Mouse (Mus musculus) embryonic facial prominence, embryonic 11.5 days (tissue): ENCODE results near the gene Rerg. TPM values are rescaled to one million over a fixed set of nuclear protein-coding genes. Genes with fewer than 3 reads are reported as not detected.
A peak's percentile ranks its signal among the peaks of the same experiment; 100 is the strongest.

ENCODE experiments used
- ATAC-seq: fragments of 200-750 bp; cut with Nextera tagmentation; replicated peaks from 2 replicates; pipeline ENCODE4 v1.8.0; 2017; ENCODE audit warnings: low read depth; ENCODE audit not compliant: insufficient number of reproducible peaks, low FRiP score, low TSS enrichment
- DNase-seq: peaks from one replicate; pipeline ENCODE4 v3.0.0-alpha.2; 2015; ENCODE audit warnings: low spot score
- H3K27ac ChIP-seq: fragments of 300-500 bp; sonication (generic); replicated peaks from 2 replicates; pipeline ENCODE4 v1.5.1; 2014; ENCODE audit warnings: mild to moderate bottlenecking, low read depth, low read length, control low read depth
- H3K27me3 ChIP-seq: fragments of 300-500 bp; sonication (generic); 2 replicates; pipeline ENCODE4 v1.6.1; 2014; ENCODE audit warnings: mild to moderate bottlenecking, low read length, moderate library complexity, mixed read lengths; ENCODE audit not compliant: control insufficient read depth, insufficient read depth
- H3K36me3 ChIP-seq: fragments of 300-500 bp; sonication (generic); replicated peaks from 2 replicates; pipeline ENCODE4 v1.6.1; 2014; ENCODE audit warnings: low read depth, mild to moderate bottlenecking, low read length, moderate library complexity, mixed read lengths; ENCODE audit not compliant: control insufficient read depth, insufficient read depth
- H3K4me1 ChIP-seq: fragments of 300-500 bp; sonication (generic); 2 replicates; pipeline ENCODE4 v1.6.1; 2014; ENCODE audit warnings: low read length, mixed read lengths; ENCODE audit not compliant: control insufficient read depth, insufficient read depth
- H3K4me2 ChIP-seq: fragments of 300-500 bp; sonication (generic); 2 replicates; pipeline ENCODE4 v1.6.1; 2014; ENCODE audit warnings: low read depth, mild to moderate bottlenecking, control low read depth, low read length, moderate library complexity
- H3K4me3 ChIP-seq: fragments of 300-500 bp; sonication (generic); 2 replicates; pipeline ENCODE4 v1.5.1; 2014; ENCODE audit warnings: low read depth, low read length, control low read depth
- H3K9ac ChIP-seq: fragments of 300-500 bp; sonication (generic); replicated peaks from 2 replicates; pipeline ENCODE4 v1.6.1; 2014; ENCODE audit warnings: mild to moderate bottlenecking, control low read depth, low read length
- H3K9me3 ChIP-seq: fragments of 300-500 bp; sonication (generic); replicated peaks from 2 replicates; pipeline ENCODE4 v1.6.1; 2016; ENCODE audit warnings: mild to moderate bottlenecking, low read length, inconsistent platforms, mixed read lengths; ENCODE audit not compliant: control insufficient read depth
- WGBS: fragments of 180-500 bp; shearing (Covaris S2); extraction: QIAGEN DNeasy Blood & Tissue Kit; methylation state at CpG from one replicate; pipeline ENCODE4 v1.1.7; 2014; 5-methylcytosine and 5-hydroxymethylcytosine counted together
- polyA plus RNA-seq: library from polyadenylated mRNA; unstranded; fragments of >200 nt; fragmentation: Nextera tagmentation; extraction: Ambion mirVana; gene quantifications from 2 replicates; pipeline ENCODE4 v1.2.1, GENCODE M21; 2014

The Rerg gene
- polyA plus RNA-seq, 1 experiment from 2014 or later, result 7.6 TPM

DNA sequence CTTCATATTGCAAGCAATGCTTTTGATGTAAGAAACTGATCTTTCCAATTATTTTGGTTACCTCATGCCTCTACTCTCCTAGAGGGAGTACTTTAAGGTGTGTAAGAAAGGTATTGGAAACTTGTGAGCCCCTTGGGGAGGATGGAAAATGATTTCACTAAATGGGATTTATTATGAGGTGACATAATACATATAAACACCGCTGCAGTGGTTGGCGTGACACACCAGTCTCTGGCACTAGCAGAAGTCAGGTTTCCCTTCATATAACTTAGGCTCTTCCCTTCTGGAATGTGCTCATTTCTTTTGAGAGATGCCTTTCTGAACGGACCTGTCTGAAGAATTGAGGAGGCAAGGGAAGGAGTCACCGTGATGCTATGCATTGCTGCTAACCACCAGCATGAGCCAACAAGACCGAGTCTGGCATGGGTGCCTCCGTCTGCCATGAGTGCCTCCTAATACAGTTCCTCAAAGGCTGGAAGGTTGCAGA, 139.6 kb downstream of the Rerg start:
- no peak overlapping the region for H3K4me3 ChIP-seq
- no peaks in the 10 kb centered on the region for H3K36me3 ChIP-seq
- ATAC-seq, result no peak
- H3K4me2 ChIP-seq, result no peak overlapping the region
- H3K27me3 ChIP-seq, result no peaks in the 10 kb centered on the region
- WGBS, result 73% methylated on average over 6 of the region's 6 CpGs
- H3K27ac ChIP-seq, result no peak overlapping the region
- H3K9me3 ChIP-seq, result no peaks in the 10 kb centered on the region
- no peak for DNase-seq
- H3K9ac ChIP-seq, result no peak overlapping the region
- no peaks in the 10 kb centered on the region for H3K4me1 ChIP-seq

DNA sequence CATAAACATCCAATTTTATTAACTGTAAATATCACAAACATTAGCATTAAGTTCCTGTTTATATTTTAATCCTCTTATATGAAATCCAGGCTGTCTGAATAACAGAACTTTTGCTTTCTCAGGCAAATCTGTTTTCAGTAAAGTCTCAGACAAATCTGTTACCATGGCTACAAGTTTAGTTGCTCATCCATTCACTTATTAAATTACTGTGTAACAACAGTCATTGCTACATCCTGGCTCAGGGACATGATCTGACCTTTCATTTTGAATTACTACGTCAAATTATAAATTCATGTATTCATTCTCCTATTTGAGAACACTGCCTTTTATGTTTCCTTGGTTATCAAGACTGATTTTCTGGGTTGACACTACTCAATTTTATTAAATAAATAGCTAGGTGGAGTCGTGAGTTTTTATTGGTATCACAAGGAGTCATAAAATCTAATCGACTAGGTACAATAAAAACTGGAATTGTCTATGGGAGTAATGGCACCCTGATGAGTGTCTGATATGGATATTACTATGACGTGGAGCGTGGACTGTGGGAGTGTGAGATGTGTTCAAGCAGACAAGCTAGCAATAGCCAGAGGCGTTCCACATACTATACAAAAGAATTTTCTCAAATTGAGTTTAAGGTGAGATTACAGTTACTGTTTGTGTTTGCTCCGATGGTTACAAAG, 140.2 kb downstream of the Rerg start:
- H3K4me3 ChIP-seq, result no peak overlapping the region
- H3K4me1 ChIP-seq, result no peaks in the 10 kb centered on the region
- H3K27ac ChIP-seq, result no peak overlapping the region
- 74% methylated on average over 7 of the region's 7 CpGs for WGBS
- H3K9me3 ChIP-seq, result no peaks in the 10 kb centered on the region
- H3K4me2 ChIP-seq, result no peak overlapping the region
- peak; percentile 37 for DNase-seq
- no peak for ATAC-seq
- no peaks in the 10 kb centered on the region for H3K36me3 ChIP-seq
- no peaks in the 10 kb centered on the region for H3K27me3 ChIP-seq
- H3K9ac ChIP-seq, result no peak overlapping the region

DNA sequence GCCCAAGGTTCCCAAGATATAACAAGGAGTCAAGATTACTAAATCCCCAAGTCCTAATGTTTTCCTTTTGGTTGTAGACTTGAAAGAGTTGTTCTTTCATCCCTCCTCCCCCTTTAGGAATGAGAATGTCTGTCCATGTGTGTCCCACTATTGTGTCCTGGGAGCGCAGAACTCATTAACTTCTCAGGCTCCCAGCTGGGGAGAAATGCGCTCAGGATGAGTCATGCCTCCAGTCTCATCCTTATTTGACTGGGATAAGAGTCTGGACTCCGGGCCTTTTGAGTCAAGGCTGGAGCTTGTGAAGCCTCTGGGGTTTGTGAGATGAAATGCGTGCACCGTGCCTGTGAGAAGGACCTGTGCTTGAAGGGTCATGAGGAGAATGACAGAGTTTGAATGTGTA, 144.8 kb downstream of the Rerg start:
- Histone ChIP-seq H3K4me2 (no peak overlapping the region), H3K4me3 (no peak overlapping the region), H3K27ac (no peak overlapping the region), H3K36me3 (no peaks in the 10 kb centered on the region), H3K27me3 (no peaks in the 10 kb centered on the region), H3K9ac (no peak overlapping the region), H3K9me3 (no peaks in the 10 kb centered on the region), H3K4me1 (no peaks in the 10 kb centered on the region)
- no peak for DNase-seq
- no peak for ATAC-seq
- 69% methylated on average over 5 of the region's 5 CpGs for WGBS

DNA sequence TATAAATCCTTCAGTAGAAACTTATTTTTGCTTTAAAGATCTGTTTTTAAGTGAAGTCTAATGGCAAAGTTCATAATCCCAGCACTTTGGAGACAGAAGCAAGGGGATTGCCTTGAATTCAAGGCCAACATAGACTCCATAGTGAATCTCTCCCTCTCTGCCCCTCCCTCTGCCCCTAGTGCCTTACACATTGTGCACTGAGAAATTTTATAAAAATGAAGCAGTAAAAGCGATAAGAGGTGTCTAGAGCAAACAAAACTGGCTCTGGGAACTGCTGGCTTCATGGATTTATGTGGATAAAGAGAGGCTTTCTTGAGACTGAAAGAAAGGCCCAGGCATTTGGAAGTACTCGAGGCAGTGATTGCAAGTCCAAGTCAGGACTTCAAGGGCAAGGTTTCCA, 145.8 kb downstream of the Rerg start:
- Histone ChIP-seq H3K36me3 (no peaks in the 10 kb centered on the region), H3K27me3 (no peaks in the 10 kb centered on the region), H3K4me3 (no peak overlapping the region), H3K4me2 (no peak overlapping the region), H3K27ac (no peak overlapping the region), H3K4me1 (no peaks in the 10 kb centered on the region), H3K9ac (no peak overlapping the region), H3K9me3 (no peaks in the 10 kb centered on the region)
- WGBS, result 78% methylated on average over 2 of the region's 2 CpGs
- ATAC-seq (no peak), DNase-seq (no peak)

DNA sequence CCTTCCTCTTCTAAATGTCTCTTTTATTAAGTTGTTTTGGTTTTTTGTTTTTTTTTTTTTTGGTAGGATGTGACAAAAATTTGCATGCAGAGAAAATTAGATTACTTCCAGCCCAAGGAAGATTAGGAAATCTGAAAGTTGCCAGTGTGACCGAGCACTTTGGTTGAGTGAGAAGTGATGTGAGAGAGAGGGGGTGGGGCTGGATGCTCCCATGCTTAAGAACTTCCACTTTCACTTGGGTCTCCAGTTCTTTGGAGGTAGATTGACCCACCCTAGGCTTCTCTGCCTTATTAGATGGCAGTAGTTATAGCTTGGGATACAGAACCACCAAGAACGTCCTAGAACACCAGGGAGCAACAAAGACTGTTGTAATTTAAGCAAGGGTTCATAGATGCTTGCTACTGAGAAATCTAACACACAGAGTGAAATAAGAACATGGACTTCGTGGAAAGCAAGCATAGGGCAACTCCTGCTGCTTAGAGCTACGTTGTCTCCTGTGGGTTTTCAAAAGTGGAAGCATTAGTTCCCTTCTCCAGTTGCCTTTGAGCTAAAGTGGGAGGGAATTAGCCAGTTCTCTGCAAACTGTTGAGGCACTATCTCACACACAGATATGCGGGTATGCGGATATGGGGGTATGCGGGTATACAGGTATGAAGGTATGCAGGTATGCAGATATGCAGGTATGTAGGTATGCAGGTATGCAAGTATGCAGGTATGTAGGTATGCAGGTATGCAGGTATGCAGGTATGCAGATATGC, 152.9 kb downstream of the Rerg start:
- H3K4me1 ChIP-seq, result no peaks in the 10 kb centered on the region
- no peak overlapping the region for H3K27ac ChIP-seq
- no peak for ATAC-seq
- WGBS, result 84% methylated on average over 7 of the region's 7 CpGs
- no peaks in the 10 kb centered on the region for H3K27me3 ChIP-seq
- no peak overlapping the region for H3K4me2 ChIP-seq
- H3K9me3 ChIP-seq, result no peaks in the 10 kb centered on the region
- DNase-seq, result no peak
- H3K9ac ChIP-seq, result no peak overlapping the region
- H3K4me3 ChIP-seq, result no peak overlapping the region
- H3K36me3 ChIP-seq, result no peaks in the 10 kb centered on the region

DNA sequence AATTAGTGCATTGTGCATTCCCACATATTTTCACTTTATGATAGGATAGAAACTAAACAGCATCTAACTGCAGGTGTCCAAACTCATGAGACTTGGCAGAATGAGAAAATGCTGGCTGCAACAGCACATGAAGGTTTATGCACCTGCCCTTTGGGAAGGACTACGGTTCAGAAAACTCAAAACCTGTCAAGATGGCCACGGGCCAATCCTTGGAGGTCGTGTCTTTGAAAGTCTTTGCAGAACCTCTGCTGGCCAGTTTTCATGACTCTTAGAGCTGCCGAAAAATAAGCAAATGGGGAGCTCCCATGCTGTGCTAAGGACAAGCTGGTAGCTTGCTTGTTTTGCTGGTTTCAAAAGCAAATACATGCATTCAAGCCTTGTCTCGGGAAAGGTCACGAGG, 156.0 kb downstream of the Rerg start:
- H3K4me3 ChIP-seq, result no peak overlapping the region
- no peak overlapping the region for H3K27ac ChIP-seq
- 71% methylated on average over 6 of the region's 6 CpGs for whole genome bisulfite sequencing
- H3K9ac ChIP-seq, result no peak overlapping the region
- H3K27me3 ChIP-seq, result no peaks in the 10 kb centered on the region
- H3K9me3 ChIP-seq, result no peaks in the 10 kb centered on the region
- DNase-seq, result no peak
- H3K36me3 ChIP-seq, result no peaks in the 10 kb centered on the region
- no peak overlapping the region for H3K4me2 ChIP-seq
- no peaks in the 10 kb centered on the region for H3K4me1 ChIP-seq
- no peak for ATAC-seq

DNA sequence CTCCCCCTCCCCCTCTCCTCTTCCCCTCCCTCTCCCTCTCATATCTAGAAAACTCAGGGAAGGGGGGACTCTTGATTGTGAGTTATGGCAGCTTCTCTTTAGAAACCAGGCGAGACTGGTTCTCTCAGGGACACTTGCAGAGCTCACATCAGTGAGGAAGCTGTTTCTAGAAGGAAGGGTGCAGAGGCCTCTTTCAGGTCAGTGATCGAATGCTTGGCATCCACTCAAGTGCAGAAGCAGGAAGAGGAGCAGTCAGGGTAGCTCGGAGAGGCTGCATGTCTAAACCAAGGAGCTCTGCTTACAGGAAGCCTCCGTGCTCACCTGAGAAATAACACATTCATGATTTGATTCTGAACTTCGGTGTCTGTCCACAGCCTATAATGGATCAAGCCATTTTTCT, 159.1 kb downstream of the Rerg start:
- H3K4me1 ChIP-seq, result no peaks in the 10 kb centered on the region
- DNase-seq, result no peak
- WGBS, result 84% methylated on average over 5 of the region's 5 CpGs

More for the DNA sequence above, 159.1 kb downstream of the Rerg start:
- H3K27ac ChIP-seq, result no peak overlapping the region
- no peaks in the 10 kb centered on the region for H3K27me3 ChIP-seq
- no peak overlapping the region for H3K4me3 ChIP-seq
- H3K9me3 ChIP-seq, result no peaks in the 10 kb centered on the region
- H3K4me2 ChIP-seq, result no peak overlapping the region
- H3K9ac ChIP-seq, result no peak overlapping the region
- ATAC-seq, result no peak
- no peaks in the 10 kb centered on the region for H3K36me3 ChIP-seq
